Mouse (Mus musculus) forebrain, embryonic 16.5 days (tissue): ENCODE measurements at regions not wholly inside any gene's neighbourhood (a gene's known extent, or its start where the extent isn't known, plus 50 kb on each side); places are given as distances from the start of the nearest gene placed in this dataset.

Source experiments
- ATAC-seq: fragments of 200-750 bp; cut with Nextera tagmentation; 2 replicates; pipeline ENCODE4 v1.8.0; 2017; ENCODE audit warnings: mild to moderate bottlenecking, moderate library complexity
- H3K27ac ChIP-seq: fragments of 300-500 bp; sonication (generic); 2 replicates; pipeline ENCODE4 v1.5.1; 2014; ENCODE audit warnings: low read length, control low read depth
- H3K27me3 ChIP-seq: fragments of 300-500 bp; sonication (generic); replicated peaks from 2 replicates; pipeline ENCODE4 v1.6.1; 2014; ENCODE audit warnings: low read length; ENCODE audit not compliant: control insufficient read depth, insufficient read depth
- H3K36me3 ChIP-seq: fragments of 300-500 bp; sonication (generic); 2 replicates; pipeline ENCODE4 v1.6.1; 2014; ENCODE audit not compliant: control insufficient read depth, insufficient read depth
- H3K4me1 ChIP-seq: fragments of 300-500 bp; sonication (generic); replicated peaks from 2 replicates; pipeline ENCODE4 v1.6.1; 2014; ENCODE audit warnings: low read length; ENCODE audit not compliant: control insufficient read depth, insufficient read depth
- H3K4me2 ChIP-seq: fragments of 300-500 bp; sonication (generic); 2 replicates; pipeline ENCODE4 v1.6.1; 2014; ENCODE audit warnings: mild to moderate bottlenecking, low read length, control low read depth
- H3K4me3 ChIP-seq: fragments of 300-500 bp; sonication (generic); replicated peaks from 2 replicates; pipeline ENCODE4 v1.5.1; 2014; ENCODE audit warnings: mild to moderate bottlenecking, low read length, control low read depth
- H3K9ac ChIP-seq: fragments of 300-500 bp; sonication (generic); replicated peaks from 2 replicates; pipeline ENCODE4 v1.6.1; 2014; ENCODE audit warnings: low read depth, low read length, control low read depth
- H3K9me3 ChIP-seq: fragments of 300-500 bp; sonication (generic); 2 replicates; pipeline ENCODE4 v1.6.1; 2016; ENCODE audit warnings: low read length; ENCODE audit not compliant: control insufficient read depth
- WGBS: fragments of 180-500 bp; shearing (Covaris S2); extraction: QIAGEN DNeasy Blood & Tissue Kit; methylation state at CpG from one replicate; pipeline ENCODE4 v1.1.7; 2014; 5-methylcytosine and 5-hydroxymethylcytosine counted together

DNA sequence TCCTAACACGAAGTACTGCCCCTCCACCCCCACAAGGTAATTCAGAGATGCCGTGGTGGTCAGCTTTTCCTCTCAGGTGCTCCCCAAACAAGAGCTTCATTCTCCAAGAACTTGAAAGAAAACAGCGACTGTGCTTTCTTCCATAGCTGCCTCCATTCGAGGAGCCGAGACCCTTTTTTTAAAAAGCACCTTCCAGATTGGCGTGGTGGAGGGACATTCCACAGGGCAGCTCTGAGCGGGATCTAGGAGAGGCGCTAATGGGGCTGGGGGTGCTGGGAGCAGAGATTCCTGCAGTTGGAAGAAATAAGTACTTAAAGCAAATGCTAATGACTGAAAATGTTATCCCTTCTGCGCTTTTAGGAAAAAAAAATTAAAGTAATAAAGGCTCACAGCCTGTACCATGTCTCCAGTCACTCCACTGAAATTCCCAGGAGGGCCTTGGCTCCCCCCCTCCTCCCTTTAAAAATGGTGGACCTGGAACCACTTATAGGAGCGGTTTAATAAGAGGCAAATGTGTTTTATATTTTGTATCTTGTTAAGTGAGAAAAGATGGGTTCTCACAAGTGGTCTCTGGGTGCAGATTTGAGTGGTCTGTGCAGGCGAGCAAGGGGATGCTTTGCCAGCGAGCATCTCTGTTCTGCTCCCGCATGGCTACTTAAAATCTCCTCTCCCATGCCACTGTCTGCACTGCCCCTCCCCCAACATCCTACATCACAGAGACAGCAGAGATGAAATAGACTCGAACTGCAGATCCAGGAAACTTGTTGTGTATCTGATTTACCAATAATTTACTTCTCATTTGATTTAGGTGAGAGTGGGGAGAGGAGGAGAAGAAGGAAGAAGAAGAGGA lies 77.4 kb upstream of the Zfhx3 start:
- Histone ChIP-seq H3K4me1 (peaks cover 13% of the 10 kb centered on the region), H3K9ac (no peak overlapping the region), H3K27ac (no peak overlapping the region), H3K27me3 (no peaks in the 10 kb centered on the region), H3K4me3 (no peak overlapping the region), H3K9me3 (no peaks in the 10 kb centered on the region), H3K36me3 (no peaks in the 10 kb centered on the region), H3K4me2 (no peak overlapping the region)
- WGBS: 69% methylated on average over 14 of the region's 14 CpGs
- ATAC-seq: no peak

DNA sequence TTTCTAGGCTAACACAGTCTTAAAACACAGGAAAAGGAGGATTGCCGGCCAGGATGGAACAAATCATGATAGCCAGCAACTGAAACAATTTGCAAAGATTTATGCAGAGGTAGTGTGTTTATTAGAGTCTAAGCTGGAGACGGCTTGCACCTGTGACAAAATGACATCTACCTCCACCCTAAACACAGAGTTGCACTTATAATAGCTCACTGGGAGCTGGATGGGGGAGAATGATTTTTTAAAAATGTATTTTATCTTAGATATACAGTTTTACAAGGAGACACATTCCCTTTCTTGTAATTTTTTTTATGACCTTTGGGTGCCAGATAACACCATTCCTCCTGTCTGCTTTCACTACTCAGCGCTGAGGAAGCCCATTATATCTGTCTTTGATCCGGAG lies 76.7 kb upstream of the Zfhx3 start:
- H3K27me3 ChIP-seq: no peaks in the 10 kb centered on the region
- 82% methylated on average over 4 of the region's 4 CpGs for WGBS

DNA sequence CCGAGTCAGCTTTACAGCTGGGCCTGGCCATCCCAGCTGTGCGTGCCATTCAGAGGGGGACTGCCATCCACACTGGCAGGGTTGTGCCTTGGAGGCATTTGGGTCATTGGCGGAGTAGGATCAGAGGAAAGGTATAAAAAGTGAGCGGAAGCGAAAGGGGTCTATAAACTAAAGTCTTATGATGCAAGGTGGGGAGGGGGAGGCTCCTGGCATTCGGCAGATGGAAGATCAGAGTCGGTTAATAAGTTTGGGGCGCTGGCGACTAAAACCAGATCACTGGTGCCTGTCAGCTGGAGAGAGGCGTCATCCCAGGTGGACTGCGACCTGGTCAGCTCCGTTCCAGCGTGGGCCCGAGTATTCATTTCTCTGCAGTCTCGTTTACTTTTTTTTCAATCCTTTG lies 70.7 kb upstream of the Zfhx3 start:
- H3K4me2 ChIP-seq: peak overlapping the region; percentile 41
- H3K27me3 ChIP-seq: no peaks in the 10 kb centered on the region
- H3K9ac ChIP-seq: peak overlapping the region; percentile 16; the same call in 1 of the 2 replicates
- WGBS: 28% methylated on average over 15 of the region's 15 CpGs
- H3K27ac ChIP-seq: no peak overlapping the region
- no peaks in the 10 kb centered on the region for H3K36me3 ChIP-seq
- peak overlapping the region; percentile 9; the same call in 1 of the 2 replicates for H3K4me3 ChIP-seq
- peaks cover 3% of the 10 kb centered on the region; the same call in 1 of the 2 replicates for H3K9me3 ChIP-seq
- no peak for ATAC-seq
- H3K4me1 ChIP-seq: no peaks in the 10 kb centered on the region; the same call in 1 of the 2 replicates

More for the DNA sequence above, 76.7 kb upstream of the Zfhx3 start:
- Histone ChIP-seq H3K9me3 (no peaks in the 10 kb centered on the region), H3K27ac (no peak overlapping the region), H3K4me3 (no peak overlapping the region), H3K9ac (no peak overlapping the region), H3K36me3 (no peaks in the 10 kb centered on the region), H3K4me2 (no peak overlapping the region), H3K4me1 (peaks cover 8% of the 10 kb centered on the region)
- no peak for ATAC-seq

DNA sequence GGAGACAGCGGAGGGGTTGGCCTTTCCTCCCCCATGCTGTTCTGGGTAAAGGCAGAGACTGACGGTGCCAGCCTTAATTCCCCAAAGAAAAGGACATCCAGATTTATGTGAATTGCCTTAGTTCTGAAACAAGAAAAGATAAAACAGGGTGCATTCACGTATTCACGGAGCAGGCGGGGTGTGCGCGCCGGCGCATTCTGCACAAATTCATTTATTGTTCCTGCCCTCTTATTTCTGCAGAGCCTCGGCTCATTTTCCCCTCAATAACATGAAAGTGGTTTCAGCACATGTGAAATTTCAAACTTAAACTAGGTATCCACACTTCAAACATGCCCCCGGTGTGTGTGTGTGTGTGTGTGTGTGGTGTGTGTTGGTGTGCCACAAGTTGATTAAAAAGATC lies 70.3 kb upstream of the Zfhx3 start:
- Histone ChIP-seq H3K4me2 (peak overlapping the region; percentile 41), H3K9ac (peak overlapping the region; percentile 16; the same call in 1 of the 2 replicates), H3K36me3 (no peaks in the 10 kb centered on the region), H3K27ac (no peak overlapping the region), H3K9me3 (peaks cover 3% of the 10 kb centered on the region; the same call in 1 of the 2 replicates), H3K27me3 (no peaks in the 10 kb centered on the region), H3K4me3 (peak overlapping the region; percentile 9; the same call in 1 of the 2 replicates), H3K4me1 (no peaks in the 10 kb centered on the region; the same call in 1 of the 2 replicates)
- WGBS: 14% methylated on average over 11 of the region's 11 CpGs
- no peak for ATAC-seq

DNA sequence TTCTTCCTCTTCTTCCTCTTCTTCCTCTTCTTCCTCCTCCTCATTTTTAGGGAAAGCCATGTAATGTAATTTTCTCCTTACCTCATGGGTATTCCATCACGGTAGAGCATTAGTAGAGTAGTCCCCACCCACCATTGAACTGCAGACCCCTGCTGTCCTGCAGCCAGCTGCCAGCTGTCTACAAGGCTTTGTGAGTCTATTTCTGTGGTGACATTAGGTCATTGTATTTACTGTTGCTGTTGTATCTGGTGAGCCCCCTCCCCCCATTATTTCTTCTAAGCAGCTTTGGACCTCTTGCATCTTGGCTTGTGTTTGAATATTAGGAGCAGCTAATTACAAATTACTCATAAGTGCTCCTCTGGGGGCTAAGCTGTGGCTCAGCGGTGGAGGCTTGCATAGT lies 66.0 kb upstream of the Zfhx3 start:
- H3K4me2 ChIP-seq: no peak overlapping the region
- H3K27ac ChIP-seq: no peak overlapping the region
- no peaks in the 10 kb centered on the region for H3K36me3 ChIP-seq
- no peak overlapping the region for H3K9ac ChIP-seq
- no peaks in the 10 kb centered on the region; the same call in 1 of the 2 replicates for H3K4me1 ChIP-seq
- 19% methylated on average over 2 of the region's 2 CpGs for WGBS
- H3K9me3 ChIP-seq: peaks cover 3% of the 10 kb centered on the region; the same call in 1 of the 2 replicates
- no peak for ATAC-seq
- H3K27me3 ChIP-seq: peaks cover 4% of the 10 kb centered on the region
- H3K4me3 ChIP-seq: no peak overlapping the region

DNA sequence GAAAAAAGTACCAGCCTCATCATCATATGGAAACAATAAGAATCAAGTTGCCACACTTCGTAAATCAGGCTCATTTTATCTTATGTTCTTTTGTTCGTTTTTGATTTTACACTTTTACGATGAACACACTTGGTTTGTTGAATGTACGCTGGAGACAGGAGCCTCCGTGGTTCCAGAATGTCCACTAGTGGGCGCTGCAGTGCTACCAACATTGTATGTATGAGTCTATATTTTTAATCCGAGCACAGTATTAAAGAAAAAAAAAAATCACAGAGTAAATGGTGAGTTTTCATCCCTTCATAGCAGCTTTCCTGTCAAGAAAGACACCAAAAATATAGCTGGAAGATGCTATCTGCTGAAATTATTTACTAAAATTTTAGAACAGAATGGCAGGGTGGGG lies 60.6 kb upstream of the Zfhx3 start:
- Histone ChIP-seq H3K4me2 (no peak overlapping the region), H3K27ac (no peak overlapping the region), H3K4me3 (no peak overlapping the region), H3K36me3 (no peaks in the 10 kb centered on the region), H3K4me1 (no peaks in the 10 kb centered on the region), H3K9me3 (no peaks in the 10 kb centered on the region), H3K27me3 (peaks cover 6% of the 10 kb centered on the region), H3K9ac (no peak overlapping the region)
- 17% methylated on average over 7 of the region's 7 CpGs for WGBS
- ATAC-seq: no peak

DNA sequence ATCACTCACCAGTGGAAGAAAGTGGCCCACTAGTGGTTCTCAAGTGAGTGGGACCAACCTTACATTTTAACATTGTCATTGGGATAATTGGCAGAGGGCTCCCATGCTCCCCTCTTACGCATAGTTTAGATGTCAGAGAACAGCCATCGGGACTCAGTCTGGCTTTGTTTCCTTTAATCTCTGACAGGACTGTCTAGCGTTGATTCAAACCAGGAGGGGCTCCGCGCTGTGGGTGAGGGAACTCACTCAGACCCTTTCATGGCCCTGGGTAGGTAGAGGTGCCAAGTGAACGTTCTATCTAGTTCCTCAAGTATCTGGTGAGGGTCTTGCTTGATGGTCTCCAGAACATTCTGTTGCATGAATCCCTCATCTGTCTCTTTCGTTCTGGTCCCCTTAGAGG lies 56.9 kb upstream of the Zfhx3 start:
- Histone ChIP-seq H3K27ac (no peak overlapping the region), H3K9ac (no peak overlapping the region), H3K4me1 (no peaks in the 10 kb centered on the region), H3K36me3 (no peaks in the 10 kb centered on the region), H3K27me3 (0 out of 2 replicates have a peak, but pooled peaks cover 3% of the 10 kb centered on the region), H3K4me2 (no peak overlapping the region), H3K9me3 (no peaks in the 10 kb centered on the region), H3K4me3 (no peak overlapping the region)
- WGBS: 64% methylated on average over 7 of the region's 7 CpGs
- no peak for ATAC-seq

DNA sequence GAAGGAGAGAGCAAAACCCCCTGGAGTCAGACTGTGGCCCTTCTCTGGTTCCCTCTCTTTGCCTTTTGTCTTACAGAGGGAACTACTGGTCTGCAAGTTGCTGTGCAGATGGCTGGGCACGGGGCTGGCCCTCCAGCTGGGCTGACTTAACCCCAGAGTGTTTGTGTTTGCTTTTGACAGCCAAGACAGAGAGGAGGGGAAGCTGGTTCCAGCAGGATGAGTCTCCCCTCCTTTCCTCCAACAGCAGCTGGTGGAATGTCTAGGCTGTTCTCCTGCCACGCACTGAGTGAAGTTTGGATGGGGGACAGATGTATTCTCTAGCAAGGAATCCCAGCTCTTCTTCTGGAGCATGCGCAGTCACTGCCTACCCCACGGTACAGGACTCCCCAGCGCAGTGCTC lies 56.5 kb upstream of the Zfhx3 start:
- 66% methylated on average over 5 of the region's 5 CpGs for WGBS
- H3K9me3 ChIP-seq: no peaks in the 10 kb centered on the region
- 0 out of 2 replicates have a peak, but pooled peaks cover 3% of the 10 kb centered on the region for H3K27me3 ChIP-seq
- ATAC-seq: no peak
- H3K27ac ChIP-seq: no peak overlapping the region
- no peak overlapping the region for H3K4me2 ChIP-seq
- H3K4me1 ChIP-seq: no peaks in the 10 kb centered on the region
- H3K36me3 ChIP-seq: no peaks in the 10 kb centered on the region
- no peak overlapping the region for H3K4me3 ChIP-seq
- H3K9ac ChIP-seq: no peak overlapping the region

DNA sequence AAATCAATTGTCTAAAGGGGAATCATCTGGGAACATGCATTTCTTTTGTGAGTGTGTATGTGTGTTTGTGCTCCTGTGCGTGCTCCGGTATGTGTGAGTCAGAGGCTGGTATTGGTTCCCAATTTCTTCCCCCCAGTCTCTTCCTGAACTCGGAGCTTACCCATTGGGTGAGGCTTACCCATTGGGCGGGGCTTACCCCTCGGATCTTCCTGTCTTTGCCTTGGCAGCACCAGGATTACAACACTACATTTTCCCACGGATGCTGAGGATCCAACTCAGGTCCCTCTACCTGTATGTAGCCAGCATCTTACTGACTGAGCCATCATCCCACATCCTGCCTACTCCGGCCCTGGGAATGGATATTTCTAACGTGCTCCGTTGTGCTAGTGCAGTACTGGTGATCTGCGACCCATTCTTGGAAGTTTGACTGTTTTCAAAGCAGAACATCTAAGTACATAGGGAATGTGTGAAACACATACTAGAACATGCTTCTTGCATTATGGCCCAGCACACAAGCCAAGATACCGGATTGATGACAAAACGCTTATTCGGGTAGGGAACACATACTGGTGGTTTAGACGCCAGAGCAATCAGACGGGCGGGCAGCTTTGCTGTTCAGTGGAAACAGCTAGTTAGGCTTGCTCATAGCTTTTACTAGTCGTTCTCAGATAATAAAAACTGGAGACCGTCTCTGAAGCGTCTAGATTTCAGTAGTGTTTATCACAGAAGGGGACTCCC lies 55.8 kb upstream of the Zfhx3 start:
- no peak overlapping the region for H3K9ac ChIP-seq
- H3K4me1 ChIP-seq: no peaks in the 10 kb centered on the region
- WGBS: 90% methylated on average over 19 of the region's 19 CpGs
- H3K4me3 ChIP-seq: no peak overlapping the region
- H3K27me3 ChIP-seq: 0 out of 2 replicates have a peak, but pooled peaks cover under 1% of the 10 kb centered on the region
- no peaks in the 10 kb centered on the region for H3K9me3 ChIP-seq
- no peaks in the 10 kb centered on the region for H3K36me3 ChIP-seq
- no peak for ATAC-seq
- H3K27ac ChIP-seq: no peak overlapping the region
- H3K4me2 ChIP-seq: no peak overlapping the region
